Mouse (Mus musculus): ENCODE data around the gene Aff3.

The Aff3 gene

GRCm38 (mm10) chr1:38324206-38324605 lies 340.5 kb downstream of the Aff3 start:
- DNase-seq (ENCODE audit: low spot score in 2 of 2): no peak

- DNase-seq (ENCODE audit: low spot score in 2 of 2): no peak
Observed at GRCm38 (mm10) chr1:38321861-38322260, 342.9 kb downstream of the Aff3 start.

GRCm38 (mm10) chr1:38320971-38321305 lies 343.8 kb downstream of the Aff3 start:
- DNase-seq (ENCODE audit: low spot score in 2 of 2): no peak

- no peak for DNase-seq (ENCODE audit: low spot score in 2 of 2)
Observed at GRCm38 (mm10) chr1:38320126-38320970, 344.4 kb downstream of the Aff3 start.

GRCm38 (mm10) chr1:38318614-38319013 lies 346.1 kb downstream of the Aff3 start:
- no peak for DNase-seq (ENCODE audit: low spot score in 2 of 2)

- DNase-seq (ENCODE audit: low spot score in 2 of 2): no peak
Observed at GRCm38 (mm10) chr1:38315992-38316391, 348.8 kb downstream of the Aff3 start.

GRCm38 (mm10) chr1:38310496-38310895 lies 354.3 kb downstream of the Aff3 start:
- no peak for DNase-seq (ENCODE audit: low spot score in 2 of 2)

- no peak for DNase-seq (ENCODE audit: low spot score in 2 of 2)
Observed at GRCm38 (mm10) chr1:38310076-38310475, 354.7 kb downstream of the Aff3 start.

GRCm38 (mm10) chr1:38309341-38309740 lies 355.4 kb downstream of the Aff3 start:
- DNase-seq (ENCODE audit: low spot score in 2 of 2): no peak

- no peak for DNase-seq (ENCODE audit: low spot score in 2 of 2)
Observed at GRCm38 (mm10) chr1:38308705-38308996, 356.1 kb downstream of the Aff3 start.

- peak in 1 of 2 experiments; percentile 45 for DNase-seq (ENCODE audit: low spot score in 2 of 2)
Observed at GRCm38 (mm10) chr1:38307821-38308704, 356.7 kb downstream of the Aff3 start.

GRCm38 (mm10) chr1:38307234-38307633 lies 357.5 kb downstream of the Aff3 start:
- DNase-seq (ENCODE audit: low spot score in 2 of 2): no peak

GRCm38 (mm10) chr1:38306146-38306545 lies 358.6 kb downstream of the Aff3 start:
- DNase-seq (ENCODE audit: low spot score in 2 of 2): no peak

- no peak for DNase-seq (ENCODE audit: low spot score in 2 of 2)
Observed at GRCm38 (mm10) chr1:38304376-38304775, 360.4 kb downstream of the Aff3 start.

GRCm38 (mm10) chr1:38298291-38298690 lies 366.5 kb downstream of the Aff3 start:
- no peak for DNase-seq (ENCODE audit: low spot score in 2 of 2)

- no peak for DNase-seq (ENCODE audit: low spot score in 2 of 2)
Observed at GRCm38 (mm10) chr1:38294906-38295305, 369.8 kb downstream of the Aff3 start.

- DNase-seq (ENCODE audit: low spot score in 2 of 2): no peak
Observed at GRCm38 (mm10) chr1:38294336-38294695, 370.4 kb downstream of the Aff3 start.

- no peak for DNase-seq (ENCODE audit: low spot score in 2 of 2)
Observed at GRCm38 (mm10) chr1:38293671-38294335, 371.0 kb downstream of the Aff3 start.

- no peak for DNase-seq (ENCODE audit: low spot score in 2 of 2)
Observed at GRCm38 (mm10) chr1:38292851-38293250, 371.9 kb downstream of the Aff3 start.

GRCm38 (mm10) chr1:38291915-38292314 lies 372.8 kb downstream of the Aff3 start:
- no peak for DNase-seq (ENCODE audit: low spot score in 2 of 2)

- DNase-seq (ENCODE audit: low spot score in 2 of 2): no peak
Observed at GRCm38 (mm10) chr1:38291497-38291896, 373.3 kb downstream of the Aff3 start.

GRCm38 (mm10) chr1:38290881-38291280 lies 373.9 kb downstream of the Aff3 start:
- DNase-seq (ENCODE audit: low spot score in 2 of 2): no peak

- DNase-seq (ENCODE audit: low spot score in 2 of 2): no peak
Observed at GRCm38 (mm10) chr1:38289891-38290290, 374.9 kb downstream of the Aff3 start.
